Mouse (Mus musculus) cerebellum, adult (tissue): ENCODE measurements at regions not wholly inside any gene's neighbourhood (a gene's known extent, or its start where the extent isn't known, plus 50 kb on each side); places are given as distances from the start of the nearest gene placed in this dataset.

Source experiments
- ATAC-seq: cut with Nextera tagmentation; 2 replicates; pipeline ENCODE4 v1.9.2; 2017; ENCODE audit warnings: mild to moderate bottlenecking, moderate library complexity, mixed read lengths; ENCODE audit not compliant: insufficient number of reproducible peaks, low FRiP score, low TSS enrichment

DNA sequence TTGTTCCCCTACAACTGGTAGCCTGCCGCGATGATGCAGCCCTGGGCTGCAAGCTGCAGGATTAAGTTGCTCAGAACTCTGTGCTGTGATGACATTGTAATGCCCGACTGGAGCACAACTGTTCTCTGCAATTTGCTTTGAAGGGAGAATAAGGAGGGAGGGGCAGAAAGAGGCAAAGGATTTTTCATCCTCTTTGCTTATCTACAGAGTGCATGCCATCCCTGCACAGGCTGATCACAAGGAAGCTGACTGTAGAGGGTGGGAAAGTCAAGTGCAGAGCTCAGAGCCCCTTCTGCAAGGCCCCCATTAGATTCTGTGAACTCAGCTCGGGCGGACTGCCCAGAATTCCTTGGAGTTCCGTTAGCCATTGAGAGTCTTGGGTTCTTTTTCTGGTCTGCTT, 174.8 kb downstream of the Gm19935 start:
- no peak for ATAC-seq

DNA sequence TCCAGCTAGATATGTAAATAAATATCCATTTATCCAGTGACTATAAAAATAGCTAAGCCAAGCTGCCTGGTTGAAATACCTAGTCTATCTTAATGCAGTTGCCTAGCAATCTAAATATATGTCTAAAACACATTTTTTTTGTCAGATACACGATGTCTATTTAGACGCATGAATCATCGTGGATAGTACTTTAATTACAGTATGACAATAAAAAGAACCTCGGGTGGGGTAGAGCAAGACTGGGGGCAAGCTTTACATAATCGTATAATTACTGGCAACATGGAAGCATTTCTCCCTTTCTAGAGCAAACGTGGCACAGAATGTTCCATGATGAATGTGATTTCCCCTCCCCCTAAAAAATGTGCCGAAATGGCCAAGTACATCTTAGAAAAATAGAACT, 180.4 kb downstream of the Gm19935 start:
- ATAC-seq = no peak

DNA sequence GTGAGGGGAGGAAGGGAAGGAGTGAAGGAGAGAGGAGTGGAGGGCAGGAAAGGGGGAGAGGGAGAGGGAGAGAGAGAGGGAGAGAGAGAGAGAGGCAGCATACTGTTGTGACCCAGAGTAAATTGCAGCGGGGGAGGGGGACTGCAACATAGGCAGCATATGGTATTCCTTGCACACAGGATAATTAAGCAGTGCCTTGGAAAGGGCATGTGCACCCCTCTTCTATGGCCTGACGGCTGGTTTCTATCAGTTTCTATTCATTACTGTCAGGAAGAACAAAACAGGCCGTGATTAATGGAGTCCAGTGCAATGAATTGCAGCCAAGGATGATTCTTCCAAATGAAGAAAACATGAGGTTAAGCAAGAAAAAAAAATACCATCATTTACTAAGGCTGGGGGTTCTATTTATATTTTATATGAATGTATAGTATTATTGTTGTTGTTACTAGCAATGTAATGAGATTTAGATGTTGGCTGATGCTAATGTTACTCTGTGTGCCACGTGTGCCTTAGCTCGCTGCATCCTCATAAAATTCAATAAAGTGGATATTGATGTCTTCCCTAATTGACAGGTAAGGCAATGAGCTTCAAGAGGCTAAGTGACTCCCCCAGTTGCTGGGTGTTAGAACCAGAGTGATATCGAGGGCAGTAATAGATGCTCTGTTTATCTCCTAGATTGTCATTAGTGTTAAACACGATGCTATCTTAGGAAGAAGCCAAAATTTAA, 181.3 kb downstream of the Gm19935 start:
- ATAC-seq = no peak

DNA sequence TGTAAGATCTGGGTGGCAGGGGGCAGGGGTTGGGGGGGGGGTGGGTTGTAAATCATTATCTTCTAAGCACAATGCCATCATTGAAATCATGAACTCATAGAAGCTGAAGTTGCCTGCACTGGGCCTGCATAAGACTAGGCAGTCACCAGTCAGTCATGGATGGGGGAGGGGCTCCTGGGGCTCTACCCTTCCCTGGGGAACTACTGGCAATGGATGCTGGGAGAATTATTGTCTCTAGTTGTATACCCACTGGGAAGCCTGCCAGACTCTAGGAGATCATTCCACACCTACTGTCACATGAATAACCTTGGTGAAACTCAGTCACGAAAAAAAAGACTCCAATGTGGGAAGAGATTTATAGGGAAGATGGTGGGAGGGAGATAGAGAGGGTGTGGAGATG, 186.4 kb downstream of the Gm19935 start:
- ATAC-seq = no peak

DNA sequence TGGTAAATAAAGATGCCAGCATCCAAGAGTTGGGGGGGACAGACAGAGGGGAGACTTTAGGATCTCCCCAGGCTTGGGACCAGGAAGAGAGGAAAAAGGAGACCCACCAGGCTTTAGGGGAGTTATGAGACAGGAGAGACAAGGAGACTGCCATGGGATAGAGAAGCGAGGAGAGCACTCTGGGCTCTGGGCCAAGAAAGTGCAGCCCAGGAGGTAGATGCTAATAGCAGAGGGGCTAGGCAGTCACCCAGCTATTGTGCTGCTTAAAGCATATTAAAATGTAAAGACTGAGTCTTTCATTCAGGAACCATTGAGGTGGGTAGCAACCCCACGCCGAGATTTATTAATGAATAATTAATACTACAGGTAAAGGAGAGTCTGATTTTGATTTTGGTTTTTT, 208.8 kb downstream of the Gm19935 start:
- no peak for ATAC-seq

DNA sequence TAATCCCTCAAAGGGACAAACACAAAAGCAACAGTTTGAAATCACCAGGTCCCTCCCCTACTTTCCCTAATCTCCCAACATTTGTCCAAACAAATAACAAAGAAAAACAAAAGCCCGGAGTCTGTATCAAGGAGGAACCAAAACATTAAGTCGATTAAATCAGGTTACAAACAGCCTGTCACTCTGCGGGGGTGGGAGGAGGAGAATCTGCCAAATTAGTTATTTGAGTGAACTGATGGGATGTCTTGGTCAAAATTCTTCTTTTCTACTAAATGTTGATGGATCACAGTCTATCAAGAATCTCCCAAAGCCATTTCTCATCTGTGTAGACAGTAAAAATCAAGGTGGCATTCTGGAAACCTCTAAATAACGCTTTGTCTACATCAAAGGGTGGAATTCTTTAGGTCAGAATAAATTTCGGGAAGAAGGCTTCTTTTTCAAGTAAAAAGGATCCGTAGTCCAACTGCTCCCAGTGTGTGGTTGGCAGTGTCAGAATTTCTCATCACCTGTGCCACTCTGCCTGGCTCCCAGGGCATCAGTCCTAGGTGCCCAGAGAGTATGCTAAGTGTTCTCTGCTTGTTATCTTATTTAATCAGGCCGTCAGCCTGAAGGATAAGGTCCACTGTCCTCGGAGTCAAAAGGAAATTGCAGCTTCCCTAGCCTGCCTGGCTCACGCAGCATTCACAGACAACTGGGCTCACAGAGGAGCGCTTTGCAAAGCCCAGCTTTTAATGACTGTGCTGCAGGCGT, 216.1 kb downstream of the Gm19935 start:
- ATAC-seq = no peak

DNA sequence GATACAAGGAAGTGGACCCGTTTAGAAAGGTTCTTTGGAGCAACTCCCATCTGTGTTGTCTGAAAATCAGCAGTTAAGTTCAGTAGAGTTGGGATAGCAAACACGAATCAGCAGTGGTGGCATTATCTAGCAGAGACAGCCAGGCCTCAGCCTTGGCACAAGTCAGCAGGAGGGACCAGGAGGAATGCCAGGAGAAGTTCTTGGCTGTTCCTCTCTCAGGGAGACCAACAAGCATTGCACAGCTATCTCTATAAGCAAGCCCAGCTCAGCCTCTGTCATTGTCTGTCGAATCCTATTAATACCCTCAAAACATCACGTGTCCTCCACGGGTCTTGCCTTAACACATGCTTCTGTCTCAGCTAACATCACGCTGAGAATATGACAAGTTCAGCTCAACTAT, 219.8 kb downstream of the Gm19935 start:
- no peak for ATAC-seq

DNA sequence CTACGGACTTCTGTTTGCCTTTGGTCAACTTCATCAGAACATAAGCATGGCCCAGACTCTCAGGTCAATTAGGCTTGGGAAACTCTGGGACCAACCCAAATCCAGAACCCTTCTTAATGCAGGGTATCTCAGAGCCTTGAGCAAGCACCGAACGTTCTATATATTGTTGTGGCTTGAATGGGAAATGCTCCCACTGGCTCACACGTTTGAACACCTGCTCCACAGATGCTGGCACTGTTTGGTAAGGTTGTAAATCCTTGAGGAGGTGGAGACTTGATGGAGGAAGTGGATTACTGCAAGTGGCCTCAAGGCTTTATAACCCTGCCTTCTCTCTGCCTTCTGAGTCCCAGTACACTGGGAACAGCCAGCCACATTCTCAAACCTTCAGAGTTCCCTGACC, 231.3 kb upstream of the Tox3 start:
- ATAC-seq = no peak

DNA sequence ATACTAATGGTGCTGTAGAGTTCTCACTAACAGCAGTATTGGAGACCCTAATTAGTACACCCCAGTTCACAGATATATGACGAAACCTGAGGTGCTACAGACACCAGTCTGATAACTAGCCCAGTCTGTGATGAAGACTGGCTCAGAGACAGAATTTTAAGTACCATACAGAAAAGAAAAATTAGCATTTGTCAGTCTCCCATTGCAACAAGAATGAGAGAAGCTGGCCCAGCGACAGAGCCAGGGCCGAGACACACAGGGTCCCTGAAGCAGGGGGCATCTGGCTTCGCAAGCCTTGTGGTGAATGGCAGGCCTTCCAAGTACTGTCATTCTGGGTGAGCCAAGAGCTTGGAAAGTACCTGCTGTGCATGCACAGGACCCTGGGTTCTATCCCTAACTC, 228.8 kb upstream of the Tox3 start:
- ATAC-seq = no peak

DNA sequence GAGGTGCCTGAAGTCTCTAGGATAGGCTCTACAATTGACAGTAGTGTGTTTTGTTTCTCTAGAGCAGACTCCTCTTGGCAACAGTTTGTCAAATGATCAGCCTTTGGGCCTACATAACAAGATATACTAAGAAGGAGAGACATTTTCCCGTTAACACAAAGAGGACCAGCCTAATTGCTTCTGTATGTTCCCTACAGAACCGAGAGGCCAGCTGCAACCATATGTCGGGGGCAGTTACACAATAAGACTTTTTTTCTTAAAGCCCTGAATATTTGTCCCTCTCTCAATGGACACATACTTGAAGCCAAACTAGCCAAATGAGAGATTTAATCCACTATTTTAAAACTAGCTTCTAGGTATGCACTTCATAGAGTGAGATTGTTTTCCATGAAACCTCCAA, 226.5 kb upstream of the Tox3 start:
- ATAC-seq = no peak

DNA sequence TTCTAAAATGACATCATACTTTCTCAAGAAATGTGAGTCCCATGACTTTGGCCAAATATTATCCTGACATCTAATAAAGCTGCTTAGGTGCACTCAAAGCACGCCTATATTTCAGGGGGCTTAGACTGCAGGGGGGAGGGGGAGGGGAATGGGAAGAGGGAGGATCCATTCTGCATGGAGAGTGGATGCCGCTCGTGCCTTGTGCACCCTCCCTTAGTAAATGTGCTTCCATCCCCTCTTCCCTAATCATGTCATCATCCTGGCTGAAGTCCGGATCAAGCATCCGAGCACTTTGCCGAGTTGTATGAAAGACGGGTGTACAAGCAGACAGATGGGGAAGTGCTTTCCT, 207.9 kb upstream of the Tox3 start:
- no peak for ATAC-seq

DNA sequence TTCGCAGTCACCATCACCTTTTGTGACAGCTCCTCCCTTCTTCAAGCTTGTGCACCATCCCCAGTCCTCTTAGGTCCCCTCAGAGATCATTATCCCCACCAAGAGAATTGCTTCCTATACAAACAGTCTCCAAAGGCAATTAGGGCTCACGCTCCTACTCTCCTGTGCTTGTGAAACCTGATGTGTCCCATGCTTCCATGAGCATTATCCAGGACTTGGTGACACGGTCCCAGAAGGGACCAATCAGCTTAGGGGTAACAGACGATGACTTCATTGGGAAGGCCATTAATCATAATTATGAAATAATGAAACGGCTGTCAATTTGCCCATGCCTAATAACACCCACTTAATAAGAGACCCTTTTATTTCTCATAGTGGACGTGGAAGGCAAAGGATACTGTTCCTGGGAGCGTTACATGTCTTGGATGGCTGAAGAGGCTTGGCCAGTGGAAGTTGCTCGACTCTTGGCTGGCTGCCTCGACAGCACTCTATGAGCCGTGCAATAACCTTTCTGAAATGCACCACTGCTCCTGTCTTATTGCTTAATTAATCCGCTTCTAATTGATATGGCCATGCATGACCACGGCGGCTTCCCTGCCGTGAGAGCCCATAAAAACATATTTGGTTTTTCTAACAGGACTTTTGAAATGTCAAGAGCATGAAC, 207.4 kb upstream of the Tox3 start:
- no peak for ATAC-seq

DNA sequence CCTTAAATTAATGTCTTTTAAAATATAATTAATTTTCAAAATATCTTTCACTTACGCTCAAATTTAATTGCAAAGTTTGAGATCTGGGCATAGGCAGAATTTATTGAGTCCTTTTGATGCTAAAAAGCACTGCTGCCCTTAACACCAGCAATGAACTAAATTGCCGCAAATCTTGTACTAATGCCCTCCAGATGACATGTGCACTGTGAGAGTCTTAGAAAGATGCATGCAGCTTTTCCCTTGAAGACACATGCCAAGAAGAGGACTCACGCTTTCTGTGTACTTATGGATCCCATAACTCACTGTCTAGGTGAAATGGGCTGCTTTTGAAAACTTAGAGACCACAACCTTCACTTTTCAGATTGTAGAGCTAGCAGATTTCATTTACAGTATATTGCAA, 199.1 kb upstream of the Tox3 start:
- ATAC-seq = no peak

DNA sequence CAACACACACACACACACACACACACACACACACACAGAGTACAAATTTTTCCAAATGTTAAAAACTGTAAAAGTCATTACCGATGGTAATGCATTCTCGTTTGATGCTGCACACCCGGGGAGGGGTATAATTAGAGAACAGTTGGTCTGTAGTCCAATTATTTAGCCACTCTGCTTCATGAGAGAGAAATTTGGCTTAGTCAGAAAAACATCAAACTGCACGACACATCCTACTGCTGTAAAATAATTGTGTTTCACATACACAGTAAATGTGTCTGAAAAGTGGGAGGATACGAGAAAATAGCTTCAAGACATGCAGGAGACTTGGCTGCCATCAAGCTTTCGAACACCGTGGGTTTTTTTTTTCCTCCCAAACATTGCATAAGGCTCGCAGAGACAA, 194.5 kb upstream of the Tox3 start:
- ATAC-seq = no peak

DNA sequence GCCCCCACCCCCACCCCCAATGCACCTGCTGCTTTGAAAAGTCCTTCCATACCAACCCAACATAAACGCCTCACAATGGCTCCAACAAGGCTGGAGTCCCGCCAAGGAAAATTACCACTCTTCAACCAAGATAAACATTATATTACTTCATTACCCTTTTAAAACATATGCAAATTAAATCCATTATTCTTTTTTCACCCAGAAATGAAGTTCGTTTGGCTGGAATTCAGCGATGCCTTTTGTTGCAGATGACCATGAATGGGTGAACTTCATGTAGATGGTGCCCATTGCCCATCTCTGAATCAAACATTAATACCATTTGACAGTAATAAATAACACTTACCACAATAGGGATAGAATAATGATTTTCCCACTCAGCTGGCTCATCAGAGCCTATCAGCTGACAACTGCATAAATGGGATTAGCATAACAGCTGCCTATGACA, 188.1 kb upstream of the Tox3 start:
- no peak for ATAC-seq

DNA sequence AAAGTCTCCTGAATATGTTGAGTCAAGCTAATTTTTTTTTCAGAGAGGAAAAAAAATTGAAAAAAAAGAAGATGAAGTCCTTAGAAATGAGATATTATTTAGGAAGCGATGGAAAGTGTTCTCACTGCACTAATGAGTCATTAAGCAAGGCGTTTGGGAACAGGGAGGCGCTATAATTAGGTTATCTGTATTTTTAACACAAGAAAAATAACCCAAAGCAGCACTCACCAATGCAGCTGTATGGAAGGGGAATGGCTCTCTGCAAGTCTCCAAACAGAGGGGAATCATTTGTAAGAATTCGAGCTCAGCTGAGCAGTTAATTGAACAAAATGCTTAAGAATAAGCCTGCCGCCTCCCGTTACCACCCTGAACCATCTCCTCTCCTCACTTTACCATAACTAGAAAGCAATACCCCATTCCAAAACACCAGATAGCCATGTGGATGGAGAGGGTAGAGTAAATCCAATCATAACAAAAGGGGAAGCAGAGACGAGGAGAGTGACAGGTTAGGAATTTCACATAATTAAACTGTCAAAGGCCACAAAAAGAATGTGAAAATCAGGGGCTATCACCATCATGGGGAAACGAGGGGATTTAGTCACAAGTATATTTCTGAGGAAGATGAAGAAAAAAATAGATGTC, 187.5 kb upstream of the Tox3 start:
- no peak for ATAC-seq

DNA sequence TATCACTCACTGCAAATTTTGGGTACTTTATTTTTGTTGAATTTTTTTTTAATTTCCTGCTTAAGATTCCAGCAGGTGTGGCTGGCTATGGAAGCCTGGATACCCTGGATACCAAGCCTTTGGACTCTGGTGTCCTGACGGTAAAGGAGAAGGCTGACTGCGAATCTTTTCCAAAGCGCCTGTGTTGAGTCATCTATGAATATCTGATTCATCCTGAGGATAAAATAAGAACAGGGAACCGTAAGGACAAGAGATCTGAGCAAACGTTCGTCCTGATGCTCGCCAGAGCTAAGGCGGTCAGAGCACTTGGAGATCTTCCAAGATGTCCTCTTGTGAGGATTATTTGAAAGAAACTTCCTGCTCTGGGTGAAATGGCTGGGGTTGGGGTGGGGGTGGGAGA, 173.2 kb upstream of the Tox3 start:
- no peak for ATAC-seq

DNA sequence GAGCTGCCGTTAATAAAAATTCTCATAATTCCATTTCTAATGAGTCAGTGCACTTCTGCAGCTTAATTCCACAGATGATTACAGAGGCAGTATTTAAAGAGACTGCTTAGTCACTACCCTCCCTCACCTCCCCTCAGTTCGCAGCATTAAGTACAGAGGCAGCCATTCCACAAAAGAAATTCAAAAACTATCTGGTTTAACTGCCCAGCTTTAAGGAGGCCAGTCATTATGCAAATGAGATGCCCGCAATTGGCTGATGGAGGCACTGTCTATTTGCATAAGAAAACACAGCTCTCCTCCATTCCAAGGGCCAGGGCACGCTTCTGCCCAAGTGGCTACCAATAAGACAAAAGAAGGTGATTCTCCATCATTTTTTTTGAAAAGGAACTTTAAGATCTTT, 172.0 kb upstream of the Tox3 start:
- no peak for ATAC-seq

DNA sequence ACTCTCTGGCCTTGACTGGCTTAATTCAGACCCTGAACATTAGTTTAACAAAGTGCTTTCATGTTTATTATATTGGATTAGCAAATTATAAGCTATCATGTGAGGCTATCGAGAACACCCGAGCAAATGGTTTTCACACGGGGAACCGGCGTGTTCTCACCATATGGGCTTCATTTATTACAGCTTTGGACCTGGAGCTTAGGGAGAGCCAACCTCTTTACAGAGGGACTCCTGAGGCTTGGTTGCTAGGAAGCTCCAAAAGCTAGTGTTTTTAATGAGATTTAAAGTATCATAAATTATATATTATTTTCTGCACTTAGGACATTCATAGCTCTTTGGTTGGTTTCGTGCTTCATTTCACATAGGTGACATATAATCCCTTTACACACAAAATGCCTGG, 171.4 kb upstream of the Tox3 start:
- ATAC-seq = no peak

DNA sequence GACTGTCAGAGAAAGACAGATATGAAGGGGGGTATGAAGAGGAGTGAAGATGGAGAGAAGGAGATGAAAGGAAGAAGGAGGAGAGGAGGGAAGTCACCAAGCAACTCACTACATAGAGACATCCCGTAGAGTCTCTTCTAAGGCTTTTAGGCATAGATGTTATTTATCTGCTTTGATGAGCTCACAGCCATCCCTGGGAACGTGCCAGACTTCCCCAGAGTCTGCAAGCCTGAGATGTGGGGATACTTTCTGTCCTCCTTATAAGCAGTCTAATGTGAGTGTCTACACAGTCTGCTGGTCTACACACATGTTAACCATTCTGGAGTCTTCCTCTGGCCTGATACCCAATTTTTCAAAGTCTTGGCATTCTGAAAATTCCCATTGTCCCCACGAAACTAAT, 166.0 kb upstream of the Tox3 start:
- no peak for ATAC-seq

DNA sequence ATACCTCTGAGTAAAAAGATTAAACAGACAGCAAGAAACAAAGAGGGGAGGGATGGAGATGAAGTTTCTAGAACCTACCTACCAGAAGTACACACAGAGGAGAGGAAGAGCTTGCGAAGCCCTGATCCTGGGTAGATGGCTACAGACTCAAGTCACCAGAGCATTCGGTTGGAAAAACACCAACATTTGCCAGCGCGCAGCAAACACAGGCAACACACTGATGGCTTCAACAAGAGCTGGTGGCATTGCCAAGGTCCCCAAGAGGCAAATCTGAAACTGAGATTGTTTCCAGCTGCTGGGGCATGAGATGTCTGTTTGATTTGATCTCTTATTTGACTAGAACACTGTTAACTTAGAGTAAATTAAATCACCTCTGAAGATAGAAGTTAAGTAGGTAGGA, 165.5 kb upstream of the Tox3 start:
- no peak for ATAC-seq
